Mouse (Mus musculus) liver, embryonic 14.5 days (tissue): ENCODE results near the gene Rgs10. TPM values are rescaled to one million over a fixed set of nuclear protein-coding genes. Genes with fewer than 3 reads are reported as not detected.

Experiments
- ATAC-seq: fragments of 200-750 bp; cut with Nextera tagmentation; 2 replicates; pipeline ENCODE4 v1.8.0; 2017; ENCODE audit warnings: moderate number of reproducible peaks, mild to moderate bottlenecking, moderate library complexity; ENCODE audit not compliant: insufficient read depth
- DNase-seq, 3 experiments: peaks; one replicate each; pipeline ENCODE4 v3.0.0-alpha.2; 2012 to 2013; ENCODE audit warnings: low read depth in 3 of 3, low spot score in 3 of 3
- H3K27ac ChIP-seq: fragments of 300-500 bp; sonication (generic); 2 replicates; pipeline ENCODE4 v1.5.1; 2014; ENCODE audit warnings: moderate library complexity, mild to moderate bottlenecking, control low read depth, inconsistent platforms
- H3K27me3 ChIP-seq: fragments of 300-500 bp; sonication (generic); 2 replicates; pipeline ENCODE4 v1.6.1; 2014; ENCODE audit warnings: mild to moderate bottlenecking, low read length, moderate library complexity; ENCODE audit not compliant: control insufficient read depth, insufficient read depth
- H3K36me3 ChIP-seq: fragments of 300-500 bp; sonication (generic); replicated peaks from 2 replicates; pipeline ENCODE4 v1.6.1; 2014; ENCODE audit warnings: low read depth; ENCODE audit not compliant: control insufficient read depth, insufficient read depth
- H3K4me1 ChIP-seq, 2 experiments: fragments of 200-500 bp in 1 of 2; fragments of 300-500 bp in 1 of 2; sonication (generic) in 1 of 2; replicated peaks; 2 replicates each; pipeline ENCODE4 v1.6.1; 2012 to 2014; ENCODE audit warnings: antibody characterized with exemption in 1 of 2, inconsistent platforms in 1 of 2, low read length in 1 of 2; ENCODE audit not compliant: control insufficient read depth in 2 of 2, insufficient read depth in 2 of 2
- H3K4me2 ChIP-seq: fragments of 300-500 bp; sonication (generic); 2 replicates; pipeline ENCODE4 v1.6.1; 2014; ENCODE audit warnings: low read depth, mild to moderate bottlenecking, control low read depth, moderate library complexity
- H3K4me3 ChIP-seq, 2 experiments: fragments of 200-500 bp in 1 of 2; fragments of 300-500 bp in 1 of 2; sonication (generic) in 1 of 2; 2 replicates each; pipeline ENCODE4 v1.5.1; 2012 to 2014; ENCODE audit warnings: low read depth in 2 of 2, low read length in 2 of 2, mild to moderate bottlenecking in 2 of 2, control low read depth in 1 of 2, inconsistent platforms in 1 of 2, moderate library complexity in 1 of 2; ENCODE audit not compliant: insufficient read depth in 1 of 2
- H3K9ac ChIP-seq: fragments of 300-500 bp; sonication (generic); replicated peaks from 2 replicates; pipeline ENCODE4 v1.6.1; 2014; ENCODE audit warnings: mild to moderate bottlenecking, control low read depth, moderate library complexity
- H3K9me3 ChIP-seq: fragments of 300-500 bp; sonication (generic); 2 replicates; pipeline ENCODE4 v1.6.1; 2016; ENCODE audit warnings: low read length, mixed read lengths; ENCODE audit not compliant: control insufficient read depth
- CTCF ChIP-seq: IDR thresholded peaks from 2 replicates; pipeline ENCODE4 v1.5.1; 2016; ENCODE audit warnings: antibody characterized with exemption, low read depth, control low read depth
- EP300 ChIP-seq: IDR thresholded peaks from 2 replicates; pipeline ENCODE4 v1.6.1; 2016; ENCODE audit warnings: antibody characterized with exemption, low read depth
- WGBS: fragments of 180-500 bp; shearing (Covaris S2); extraction: QIAGEN DNeasy Blood & Tissue Kit; methylation state at CpG from one replicate; pipeline ENCODE4 v1.1.7; 2014; ENCODE audit not compliant: insufficient replicate concordance; 5-methylcytosine and 5-hydroxymethylcytosine counted together
- polyA plus RNA-seq, 2 experiments: library from polyadenylated mRNA; depleted of rRNA in 1 of 2; stranded (reverse) in 1 of 2; unstranded in 1 of 2; fragments of >200 nt; fragmentation: Nextera tagmentation in 1 of 2; extraction: Ambion mirVana in 1 of 2; gene quantifications; 2 replicates each; pipeline versions ENCODE4 v1.2.1 to v1.2.3; 2012 to 2014

Rgs10 gene
- polyA plus RNA-seq, 2 experiments = 36.3 to 45.8 TPM

GRCm38 (mm10) chr7:128379162-128379805, 39.3 kb downstream of the Rgs10 start:
- no peak overlapping the region for H3K4me3 ChIP-seq
- no peak for TF ChIP-seq CTCF
- TF ChIP-seq EP300 = no peak
- WGBS = 60% methylated on average over 16 of the region's 16 CpGs
- no peaks in the 10 kb centered on the region for H3K9me3 ChIP-seq
- no peak for ATAC-seq
- no peak overlapping the region for H3K27ac ChIP-seq
- H3K36me3 ChIP-seq = no peaks in the 10 kb centered on the region
- no peaks in the 10 kb centered on the region for H3K27me3 ChIP-seq
- H3K9ac ChIP-seq = no peak overlapping the region
- DNase-seq = no peak
- H3K4me2 ChIP-seq = no peak overlapping the region
- H3K4me1 ChIP-seq = peaks cover 0 to 21% of the 10 kb centered on the region in 2 experiments; a peak in 2 of 4 replicates

- Histone ChIP-seq H3K9me3 (no peaks in the 10 kb centered on the region), H3K27ac (no peak overlapping the region), H3K4me1 (peaks cover 0 to 7% of the 10 kb centered on the region in 2 experiments; a peak in 1 of 4 replicates), H3K9ac (no peak overlapping the region), H3K4me3 (no peak overlapping the region), H3K36me3 (peaks cover 2% of the 10 kb centered on the region), H3K4me2 (no peak overlapping the region), H3K27me3 (no peaks in the 10 kb centered on the region)
- DNase-seq = no peak
- WGBS = 72% methylated on average over 11 of the region's 11 CpGs
- ATAC-seq = no peak
- TF ChIP-seq CTCF (no peak), EP300 (no peak)
Measured at GRCm38 (mm10) chr7:128376206-128376701, 42.3 kb downstream of the Rgs10 start.

- Histone ChIP-seq H3K9me3 (no peaks in the 10 kb centered on the region), H3K4me2 (no peak overlapping the region), H3K4me1 (no peaks in the 10 kb centered on the region), H3K27ac (no peak overlapping the region), H3K36me3 (peaks cover 2% of the 10 kb centered on the region), H3K9ac (no peak overlapping the region), H3K27me3 (no peaks in the 10 kb centered on the region), H3K4me3 (no peak overlapping the region)
- DNase-seq = no peak
- TF ChIP-seq EP300 (no peak), CTCF (no peak)
- no peak for ATAC-seq
- 75% methylated on average over 11 of the region's 11 CpGs for WGBS
Measured at GRCm38 (mm10) chr7:128374156-128374555, 44.4 kb downstream of the Rgs10 start.

GRCm38 (mm10) chr7:128373751-128374150, 44.8 kb downstream of the Rgs10 start:
- no peak overlapping the region for H3K9ac ChIP-seq
- DNase-seq (no peak), ATAC-seq (no peak)
- H3K27ac ChIP-seq = no peak overlapping the region
- no peak overlapping the region for H3K4me2 ChIP-seq
- TF ChIP-seq EP300 (no peak), CTCF (no peak)
- WGBS = 59% methylated on average over 8 of the region's 8 CpGs
- H3K36me3 ChIP-seq = peaks cover 2% of the 10 kb centered on the region
- no peaks in the 10 kb centered on the region for H3K27me3 ChIP-seq
- no peaks in the 10 kb centered on the region for H3K4me1 ChIP-seq
- H3K4me3 ChIP-seq = no peak overlapping the region
- H3K9me3 ChIP-seq = no peaks in the 10 kb centered on the region

GRCm38 (mm10) chr7:128372331-128372730, 46.2 kb downstream of the Rgs10 start:
- peaks cover 2% of the 10 kb centered on the region for H3K36me3 ChIP-seq
- H3K4me1 ChIP-seq = no peaks in the 10 kb centered on the region
- DNase-seq = peak in 1 of 3 experiments; percentile 27
- H3K27ac ChIP-seq = no peak overlapping the region
- no peak overlapping the region for H3K4me2 ChIP-seq
- no peaks in the 10 kb centered on the region for H3K27me3 ChIP-seq
- H3K9ac ChIP-seq = no peak overlapping the region
- no peaks in the 10 kb centered on the region for H3K9me3 ChIP-seq
- WGBS = 35% methylated on average over 3 of the region's 3 CpGs
- H3K4me3 ChIP-seq = no peak overlapping the region
- no peak for ATAC-seq
- TF ChIP-seq CTCF = peak; percentile 83
- 0 out of 2 replicates have a peak, but pooled peaks have one; percentile 13 for TF ChIP-seq EP300
